ENCODE assay signal across 16 mouse cellular contexts in the genomic region with DNA sequence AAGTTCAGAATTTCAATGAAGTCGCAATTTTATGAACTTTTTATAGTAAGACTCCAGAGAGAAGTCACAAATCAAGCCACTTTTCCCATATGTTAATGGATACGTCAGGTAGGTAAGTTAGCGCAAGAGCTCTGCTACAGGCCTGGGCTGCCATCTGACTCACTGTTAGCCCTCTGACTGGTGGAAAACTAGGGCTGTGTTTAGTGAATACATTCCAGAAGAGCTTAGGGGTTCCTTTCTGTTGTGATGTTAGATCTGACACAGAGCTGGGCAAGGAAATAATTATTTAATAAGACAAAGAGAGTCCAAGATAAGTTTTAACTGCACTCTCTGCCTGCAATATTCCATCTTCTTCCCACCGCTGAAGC.
"Had no signal": no experiment of that assay in that cellular context is flagged by ENCODE, and none has a peak within 500 bp of the region (broad histone marks: within the 10 kb centered on the region; RNA-seq: fewer than 3 reads in every experiment).

No protein-coding gene starts in this region.

- H3K4me2 ChIP-seq: liver, embryonic 12.5 days; lung, embryonic 14.5 days; midbrain, embryonic 11.5 days; neural tube, embryonic 13.5 days had no signal

- DNase-seq: layer of hippocampus, adult 9-11 months; left cerebral cortex, postnatal 4 days; lung, embryonic 14.5 days; lung, postnatal 10 days; retina, postnatal 1 day; right cerebral cortex, postnatal 4 days; spleen, adult 18-20 months; thymus, postnatal 4 days had no signal

- H3K27me3 ChIP-seq: liver, embryonic 12.5 days; megakaryocyte, embryonic 14.5 days; neural tube, embryonic 13.5 days had no signal

- H3K27ac ChIP-seq: kidney, postnatal 0 days; liver, embryonic 12.5 days; macrophage; neural tube, embryonic 13.5 days had no signal

- H3K4me3 ChIP-seq: liver, embryonic 12.5 days; megakaryocyte, embryonic 14.5 days; neural tube, embryonic 13.5 days had no signal

- H3K4me1 ChIP-seq: liver, embryonic 12.5 days; megakaryocyte, embryonic 14.5 days; neural tube, embryonic 13.5 days had no signal

- ATAC-seq: intestine, postnatal 0 days; liver, embryonic 12.5 days; midbrain, embryonic 16.5 days had no signal

- H3K36me3 ChIP-seq: liver, embryonic 12.5 days; neural tube, embryonic 13.5 days had no signal

- H3K9me3 ChIP-seq: liver, embryonic 12.5 days; neural tube, embryonic 13.5 days had no signal

- H3K9ac ChIP-seq: liver, embryonic 12.5 days; lung, embryonic 14.5 days; neural tube, embryonic 13.5 days had no signal
